Mouse (Mus musculus): ENCODE measurements around the gene Ppp1r18. TPM values are rescaled to one million over a fixed set of nuclear protein-coding genes. Genes with fewer than 3 reads are reported as not detected.

The Ppp1r18 gene
- total RNA-seq, 1 experiment = 29.9 TPM

DNA sequence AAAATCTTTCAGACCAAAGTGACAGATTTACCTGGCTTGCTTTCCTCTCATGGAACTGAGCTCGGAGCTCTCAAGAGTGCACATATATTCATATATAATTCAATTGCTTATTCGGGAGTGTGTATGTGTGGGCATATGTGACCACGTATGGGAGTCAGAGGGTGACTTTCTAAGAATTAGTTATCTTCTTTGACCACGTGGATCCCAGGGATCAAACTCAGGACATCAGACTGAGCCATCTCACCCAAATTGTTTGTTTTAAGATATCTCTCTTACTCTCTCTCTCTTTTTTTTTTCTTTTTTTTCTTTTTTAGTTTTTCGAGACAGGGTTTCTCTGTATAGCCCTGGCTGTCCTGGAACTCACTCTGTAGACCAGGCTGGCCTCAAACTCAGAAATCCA lies 45.3 kb upstream of the Ppp1r18 start:
- Histone ChIP-seq H3K36me3 (ENCODE audit: control insufficient read depth, insufficient read depth, low read length, poor library complexity, severe bottlenecking) (no peaks in the 10 kb centered on the region), H3K4me1 (ENCODE audit: control insufficient read depth in 2 of 2, insufficient read depth in 2 of 2, low read length in 2 of 2, poor library complexity in 1 of 2) (peaks cover 4 to 8% of the 10 kb centered on the region in 2 experiments; a peak in 2 of 4 replicates), H3K27ac (ENCODE audit: insufficient read depth, low read depth, low read length, poor library complexity, severe bottlenecking) (no peak overlapping the region), H3K9ac (ENCODE audit: insufficient read depth, low read depth, low read length, poor library complexity, severe bottlenecking) (no peak overlapping the region), H3K9me3 (ENCODE audit: control insufficient read depth, insufficient read depth, low read depth, low read length) (no peaks in the 10 kb centered on the region), H3K4me3 (ENCODE audit: insufficient read depth in 1 of 2, low read depth in 1 of 2, low read length in 2 of 2, poor library complexity in 1 of 2, severe bottlenecking in 1 of 2) (no peak overlapping the region)
- in situ Hi-C loops (cut with MboI; ENCODE audit: low sequenced_read_pairs in 2 of 2, unreplicated experiment in 2 of 2) = no loop called here
- TF ChIP-seq ZC3H11A (IDR thresholded peaks at IDR 0.05; ENCODE audit: borderline replicate concordance, low read depth, low read length) (no peak), ZNF384 (IDR thresholded peaks at IDR 0.05; ENCODE audit: low read depth, low read length) (no peak), CHD2 (IDR thresholded peaks at IDR 0.05; ENCODE audit: low read depth, low read length) (no peak), HCFC1 (IDR thresholded peaks at IDR 0.05; ENCODE audit: borderline replicate concordance, insufficient read depth, low read length) (no peak)
- no peak for DNase-seq (ENCODE audit: low read depth, low spot score)

DNA sequence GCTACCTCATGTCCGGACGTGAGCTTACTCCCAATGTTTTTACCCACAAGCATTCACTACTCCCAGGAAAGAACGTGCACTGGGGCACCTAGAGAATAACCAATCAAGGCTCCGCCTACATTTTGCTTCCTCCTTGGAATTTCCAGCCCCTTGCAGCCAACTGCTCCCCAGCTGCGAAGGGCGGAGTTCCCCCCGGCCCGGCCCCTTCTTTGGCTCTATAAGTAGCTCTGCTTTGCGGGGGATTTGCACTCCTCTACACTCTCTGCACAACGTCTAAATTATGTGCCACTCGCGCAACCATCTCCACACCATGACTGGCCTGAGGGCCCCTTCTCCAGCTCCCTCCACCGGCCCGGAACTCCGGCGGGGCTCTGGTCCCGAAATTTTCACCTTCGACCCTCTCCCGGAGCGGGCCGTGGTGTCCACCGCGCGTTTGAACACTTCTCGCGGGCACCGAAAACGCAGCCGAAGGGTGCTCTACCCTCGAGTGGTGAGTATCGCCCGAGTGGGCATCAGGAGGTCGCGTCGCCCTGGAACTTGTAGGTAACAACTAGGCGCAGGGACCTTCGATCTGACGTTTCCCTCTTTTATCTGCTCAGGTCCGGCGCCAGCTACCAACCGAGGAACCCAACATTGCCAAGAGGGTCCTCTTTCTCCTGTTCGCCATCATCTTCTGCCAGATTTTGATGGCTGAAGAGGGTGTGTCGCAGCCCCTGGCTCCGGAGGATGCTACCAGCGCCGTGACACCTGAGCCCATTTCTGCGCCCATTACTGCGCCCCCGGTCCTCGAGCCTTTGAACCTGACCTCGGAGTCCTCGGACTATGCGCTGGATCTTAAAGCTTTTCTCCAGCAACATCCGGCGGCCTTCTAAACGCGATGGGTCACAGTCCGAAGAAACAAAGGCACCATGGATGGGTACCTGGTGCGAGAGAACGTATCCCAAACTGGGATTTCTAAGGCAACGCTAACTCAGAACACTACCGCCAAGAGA lies 43.7 kb upstream of the Ppp1r18 start, which contains the start of gene Ier3:
TSS of gene Ier3 (plus strand) at position 246 of the 992 bp plus-strand sequence.
- Histone ChIP-seq H3K4me3 (ENCODE audit: insufficient read depth in 1 of 2, low read depth in 1 of 2, low read length in 2 of 2, poor library complexity in 1 of 2, severe bottlenecking in 1 of 2) (peak within 1 kb of the TSS; percentile 71 to 77), H3K4me1 (ENCODE audit: control insufficient read depth in 2 of 2, insufficient read depth in 2 of 2, low read length in 2 of 2, poor library complexity in 1 of 2) (peaks cover 4 to 8% of the 10 kb centered on the region in 2 experiments; a peak in 2 of 4 replicates), H3K9ac (ENCODE audit: insufficient read depth, low read depth, low read length, poor library complexity, severe bottlenecking) (peak within 1 kb of the TSS; percentile 68), H3K36me3 (ENCODE audit: control insufficient read depth, insufficient read depth, low read length, poor library complexity, severe bottlenecking) (peaks cover 8% of the 10 kb centered on the region), H3K27ac (ENCODE audit: insufficient read depth, low read depth, low read length, poor library complexity, severe bottlenecking) (no peak within 1 kb of the TSS), H3K9me3 (ENCODE audit: control insufficient read depth, insufficient read depth, low read depth, low read length) (no peaks in the 10 kb centered on the region)
- DNase-seq (ENCODE audit: low read depth, low spot score) = peak; percentile 78
- TF ChIP-seq CHD2 (IDR thresholded peaks at IDR 0.05; ENCODE audit: low read depth, low read length) = no peak
- TF ChIP-seq MAFK (IDR thresholded peaks at IDR 0.05; ENCODE audit: insufficient read depth, low read depth, low read length) = no peak
- peak; percentile 55; the same call in 1 of the 2 replicates for TF ChIP-seq HCFC1 (IDR thresholded peaks at IDR 0.05; ENCODE audit: borderline replicate concordance, insufficient read depth, low read length)
- no peak for TF ChIP-seq ZC3H11A (IDR thresholded peaks at IDR 0.05; ENCODE audit: borderline replicate concordance, low read depth, low read length)
- TF ChIP-seq ZNF384 (IDR thresholded peaks at IDR 0.05; ENCODE audit: low read depth, low read length) = no peak
- in situ Hi-C loops (cut with MboI; ENCODE audit: low sequenced_read_pairs in 2 of 2, unreplicated experiment in 2 of 2) = no loop called here

DNA sequence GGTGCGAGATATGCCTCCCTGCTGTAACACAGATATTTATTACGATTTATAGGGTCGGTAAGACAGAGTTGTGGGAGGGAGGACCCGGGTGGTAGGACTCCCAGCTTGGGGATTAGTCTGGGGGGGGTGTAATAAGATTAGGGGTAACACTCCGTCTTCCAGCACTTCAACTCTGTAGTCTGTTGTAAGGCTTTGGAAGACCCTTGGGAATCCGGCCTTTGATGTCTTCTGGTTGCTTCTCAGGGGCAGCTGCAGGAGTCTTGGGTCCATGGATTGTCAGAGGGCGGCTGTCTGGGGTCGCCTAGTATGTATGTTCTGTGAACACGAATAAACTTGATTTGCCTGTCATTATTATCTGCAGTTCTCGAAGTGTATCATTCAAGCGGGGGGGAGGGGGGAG lies 42.8 kb upstream of the Ppp1r18 start:
- peaks cover 14% of the 10 kb centered on the region for H3K36me3 ChIP-seq (ENCODE audit: control insufficient read depth, insufficient read depth, low read length, poor library complexity, severe bottlenecking)
- TF ChIP-seq HCFC1 (IDR thresholded peaks at IDR 0.05; ENCODE audit: borderline replicate concordance, insufficient read depth, low read length) (no peak), MAFK (IDR thresholded peaks at IDR 0.05; ENCODE audit: insufficient read depth, low read depth, low read length) (no peak)
- peaks cover 1 to 3% of the 10 kb centered on the region in 2 experiments; a peak in 2 of 4 replicates for H3K4me1 ChIP-seq (ENCODE audit: control insufficient read depth in 2 of 2, insufficient read depth in 2 of 2, low read length in 2 of 2, poor library complexity in 1 of 2)
- no peak overlapping the region for H3K27ac ChIP-seq (ENCODE audit: insufficient read depth, low read depth, low read length, poor library complexity, severe bottlenecking)
- H3K9ac ChIP-seq (ENCODE audit: insufficient read depth, low read depth, low read length, poor library complexity, severe bottlenecking) = peak overlapping the region; percentile 68
- H3K4me3 ChIP-seq (ENCODE audit: insufficient read depth in 1 of 2, low read depth in 1 of 2, low read length in 2 of 2, poor library complexity in 1 of 2, severe bottlenecking in 1 of 2) = peak overlapping the region; percentile 71 to 77
- in situ Hi-C loops (cut with MboI; ENCODE audit: low sequenced_read_pairs in 2 of 2, unreplicated experiment in 2 of 2) = no loop called here
- H3K9me3 ChIP-seq (ENCODE audit: control insufficient read depth, insufficient read depth, low read depth, low read length) = no peaks in the 10 kb centered on the region
- no peak for DNase-seq (ENCODE audit: low read depth, low spot score)

DNA sequence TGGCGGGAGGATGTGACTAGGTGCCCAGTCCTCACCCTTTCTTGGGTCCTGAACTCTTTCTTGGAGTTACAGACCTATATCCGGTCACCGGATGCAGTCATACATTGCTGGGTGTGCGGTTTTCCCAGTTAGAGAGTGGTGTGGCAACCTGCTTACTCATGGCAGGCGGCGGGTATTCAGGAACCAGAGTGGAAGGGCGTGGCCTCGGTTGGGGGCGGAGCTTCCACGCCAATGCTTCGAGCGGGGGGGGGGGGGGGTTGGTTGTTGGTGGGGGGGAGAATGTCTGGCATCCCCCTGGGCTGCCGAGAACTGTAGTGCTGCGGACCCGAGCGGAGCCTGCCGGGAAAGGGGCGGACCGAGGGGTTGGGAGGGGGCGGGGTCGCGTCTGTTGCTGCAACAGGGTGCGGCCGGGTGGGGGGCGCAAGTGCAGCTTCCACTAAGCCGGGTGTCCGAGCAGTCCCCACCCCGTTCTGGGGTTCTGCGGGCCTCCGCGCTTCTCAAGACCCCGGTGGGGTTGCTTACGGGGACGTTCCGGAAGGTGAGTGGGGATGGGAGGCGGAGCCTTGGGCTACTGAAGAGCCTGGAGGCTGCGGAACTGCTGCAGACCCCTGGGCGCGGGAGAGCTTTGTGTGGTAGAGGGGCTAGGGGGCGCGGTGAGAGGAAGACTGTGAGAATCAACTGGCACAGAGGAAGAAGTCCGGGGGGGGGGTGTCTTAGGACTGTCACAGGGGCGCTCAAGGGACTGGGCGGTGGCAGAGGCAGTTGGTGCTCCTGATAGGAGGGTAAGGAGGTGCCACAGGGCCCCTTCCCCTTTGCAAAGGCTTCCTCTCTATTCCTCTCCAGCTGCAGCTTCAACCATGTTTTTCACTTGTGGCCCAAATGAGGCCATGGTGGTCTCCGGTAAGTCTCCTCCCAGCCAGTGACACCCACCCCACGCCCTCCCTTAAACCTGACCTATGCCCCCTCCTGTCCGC lies 42.1 kb upstream of the Ppp1r18 start, which contains the start of gene Flot1:
TSS of gene Flot1 (plus strand) at position 267 of the 974 bp plus-strand sequence.
- H3K9ac ChIP-seq (ENCODE audit: insufficient read depth, low read depth, low read length, poor library complexity, severe bottlenecking) = peak within 1 kb of the TSS; percentile 81
- in situ Hi-C loops (cut with MboI; ENCODE audit: low sequenced_read_pairs in 2 of 2, unreplicated experiment in 2 of 2) = no loop called here
- peaks cover 14% of the 10 kb centered on the region for H3K36me3 ChIP-seq (ENCODE audit: control insufficient read depth, insufficient read depth, low read length, poor library complexity, severe bottlenecking)
- H3K27ac ChIP-seq (ENCODE audit: insufficient read depth, low read depth, low read length, poor library complexity, severe bottlenecking) = peak within 1 kb of the TSS; percentile 44
- TF ChIP-seq ZC3H11A (IDR thresholded peaks at IDR 0.05; ENCODE audit: borderline replicate concordance, low read depth, low read length) = no peak
- TF ChIP-seq ZNF384 (IDR thresholded peaks at IDR 0.05; ENCODE audit: low read depth, low read length) = no peak
- TF ChIP-seq CHD2 (IDR thresholded peaks at IDR 0.05; ENCODE audit: low read depth, low read length) = no peak
- no peak for TF ChIP-seq HCFC1 (IDR thresholded peaks at IDR 0.05; ENCODE audit: borderline replicate concordance, insufficient read depth, low read length)
- TF ChIP-seq MAFK (IDR thresholded peaks at IDR 0.05; ENCODE audit: insufficient read depth, low read depth, low read length) = peak; percentile 79
- peak; percentile 62 for DNase-seq (ENCODE audit: low read depth, low spot score)
- H3K4me3 ChIP-seq (ENCODE audit: insufficient read depth in 1 of 2, low read depth in 1 of 2, low read length in 2 of 2, poor library complexity in 1 of 2, severe bottlenecking in 1 of 2) = peak within 1 kb of the TSS; percentile 71 to 77
- H3K9me3 ChIP-seq (ENCODE audit: control insufficient read depth, insufficient read depth, low read depth, low read length) = no peaks in the 10 kb centered on the region
- peaks cover 0 to 3% of the 10 kb centered on the region in 2 experiments; a peak in 1 of 4 replicates for H3K4me1 ChIP-seq (ENCODE audit: control insufficient read depth in 2 of 2, insufficient read depth in 2 of 2, low read length in 2 of 2, poor library complexity in 1 of 2)

Measured in ES-E14 (cell line).